Mouse (Mus musculus) thymus, postnatal 0 days (tissue): ENCODE measurements around the gene Pofut1. TPM values are rescaled to one million over a fixed set of nuclear protein-coding genes. Genes with fewer than 3 reads are reported as not detected.
A peak's percentile ranks its signal among the peaks of the same experiment; 100 is the strongest.

Experiments used
- DNase-seq: peaks from one replicate; pipeline ENCODE4 v3.0.0-alpha.2; 2015; ENCODE audit warnings: low spot score
- polyA plus RNA-seq: library from polyadenylated mRNA; unstranded; fragments of >200 nt; fragmentation: Nextera tagmentation; extraction: Ambion mirVana; gene quantifications from 2 replicates; pipeline ENCODE4 v1.2.1, GENCODE M21; 2015

The Pofut1 gene
- 2.7 and 4.6 TPM in 2 replicates for polyA plus RNA-seq

GRCm38 (mm10) chr2:153241250-153242014, at the start of gene Pofut1, which contains the start of gene Plagl2:
Gene Pofut1, plus strand, starts transcription at chr2:153241533.
Gene Plagl2, minus strand, starts transcription at chr2:153241426.
- DNase-seq = peak; percentile 94

- no peak for DNase-seq
Observed at GRCm38 (mm10) chr2:153194255-153194654, 47.1 kb upstream of the Pofut1 start.

GRCm38 (mm10) chr2:153198485-153198884, 42.8 kb upstream of the Pofut1 start:
- DNase-seq = no peak

GRCm38 (mm10) chr2:153199114-153199513, 42.2 kb upstream of the Pofut1 start:
- no peak for DNase-seq

GRCm38 (mm10) chr2:153202766-153203165, 38.6 kb upstream of the Pofut1 start:
- no peak for DNase-seq

GRCm38 (mm10) chr2:153208149-153208548, 33.2 kb upstream of the Pofut1 start:
- no peak for DNase-seq

- DNase-seq = no peak
Observed at GRCm38 (mm10) chr2:153209286-153209685, 32.0 kb upstream of the Pofut1 start.

- DNase-seq = peak; percentile 39
Observed at GRCm38 (mm10) chr2:153211451-153211850, 29.9 kb upstream of the Pofut1 start.

- no peak for DNase-seq
Observed at GRCm38 (mm10) chr2:153213351-153213750, 28.0 kb upstream of the Pofut1 start.

GRCm38 (mm10) chr2:153214771-153215259, 26.5 kb upstream of the Pofut1 start:
- peak; percentile 62 for DNase-seq

- DNase-seq = peak; percentile 16
Observed at GRCm38 (mm10) chr2:153215421-153215820, 25.9 kb upstream of the Pofut1 start.

- DNase-seq = no peak
Observed at GRCm38 (mm10) chr2:153217826-153218340, 23.4 kb upstream of the Pofut1 start.

- no peak for DNase-seq
Observed at GRCm38 (mm10) chr2:153218516-153218915, 22.8 kb upstream of the Pofut1 start.

- DNase-seq = no peak
Observed at GRCm38 (mm10) chr2:153221620-153222019, 19.7 kb upstream of the Pofut1 start.

GRCm38 (mm10) chr2:153222130-153222529, 19.2 kb upstream of the Pofut1 start:
- DNase-seq = no peak

- no peak for DNase-seq
Observed at GRCm38 (mm10) chr2:153222566-153222965, 18.8 kb upstream of the Pofut1 start.

- DNase-seq = peak; percentile 75
Observed at GRCm38 (mm10) chr2:153224946-153225594, 16.3 kb upstream of the Pofut1 start, which contains the start of gene Tspyl3. Gene Tspyl3, minus strand, starts transcription at chr2:153225441.

- DNase-seq = no peak
Observed at GRCm38 (mm10) chr2:153225595-153225953, 15.8 kb upstream of the Pofut1 start.

GRCm38 (mm10) chr2:153227959-153228358, 13.4 kb upstream of the Pofut1 start:
- DNase-seq = no peak

- no peak for DNase-seq
Observed at GRCm38 (mm10) chr2:153228523-153228922, 12.8 kb upstream of the Pofut1 start.

- DNase-seq = no peak
Observed at GRCm38 (mm10) chr2:153237193-153237592, 4.1 kb upstream of the Pofut1 start.

GRCm38 (mm10) chr2:153237891-153238290, 3.4 kb upstream of the Pofut1 start:
- DNase-seq = no peak
